Mouse (Mus musculus): ENCODE results near the gene 1700067K01Rik. TPM values are rescaled to one million over a fixed set of nuclear protein-coding genes. Genes with fewer than 3 reads are reported as not detected.

1700067K01Rik gene
- under 1 TPM; 0.33 to 0.80 TPM for total RNA-seq (2021)
- long read RNA-seq, experiment 1, partial matches to known transcripts, result 0 of 5 reads
- long read RNA-seq, experiment 1, other reads (novel, unspliced or antisense), result 5 of 5 reads
- long read RNA-seq, experiment 2, partial matches to known transcripts, result 0 of 3 reads
- long read RNA-seq, experiment 2, other reads (novel, unspliced or antisense), result 3 of 3 reads

DNA sequence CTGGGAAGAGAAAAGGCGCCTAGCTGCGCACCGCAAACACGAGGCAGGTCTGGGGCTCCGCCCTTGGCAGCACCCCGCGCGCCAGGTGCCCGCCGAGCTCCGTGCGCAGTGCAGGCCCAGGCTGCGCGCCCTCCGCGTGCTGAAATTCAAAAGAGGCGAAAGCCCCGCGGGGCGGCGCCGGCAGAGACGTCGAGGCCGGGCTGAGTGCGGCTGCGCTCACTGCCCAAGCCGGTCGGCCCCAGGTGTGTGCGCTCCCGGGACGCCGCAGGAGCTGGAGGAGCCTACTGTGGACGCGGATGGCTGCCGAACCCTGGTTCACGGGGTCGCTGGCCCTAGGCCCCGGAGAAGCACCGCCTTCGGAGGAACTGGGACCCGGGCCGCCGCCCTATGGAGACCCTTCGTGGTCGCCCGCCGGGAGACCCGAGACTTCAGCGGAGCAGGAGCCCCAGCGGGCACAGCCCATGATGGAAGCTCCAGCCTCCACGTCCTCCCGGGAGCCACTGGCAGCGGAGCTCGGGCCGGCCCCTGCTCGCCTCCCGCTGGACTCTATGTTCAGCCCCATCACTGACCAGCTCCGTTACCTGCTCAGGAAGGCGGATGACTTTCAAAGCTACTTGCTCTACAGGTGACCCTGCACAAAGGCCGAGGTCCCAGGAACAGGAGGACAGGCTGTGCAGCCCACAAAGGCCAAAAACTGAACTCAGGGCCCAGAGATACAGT lies at the start of gene 1700067K01Rik:
TSS of gene 1700067K01Rik (plus strand) at position 222 of the 720 bp plus-strand sequence.
- intact Hi-C loops (cut with DNase I), result no loop called here
- DNase-seq, result no peak

DNA sequence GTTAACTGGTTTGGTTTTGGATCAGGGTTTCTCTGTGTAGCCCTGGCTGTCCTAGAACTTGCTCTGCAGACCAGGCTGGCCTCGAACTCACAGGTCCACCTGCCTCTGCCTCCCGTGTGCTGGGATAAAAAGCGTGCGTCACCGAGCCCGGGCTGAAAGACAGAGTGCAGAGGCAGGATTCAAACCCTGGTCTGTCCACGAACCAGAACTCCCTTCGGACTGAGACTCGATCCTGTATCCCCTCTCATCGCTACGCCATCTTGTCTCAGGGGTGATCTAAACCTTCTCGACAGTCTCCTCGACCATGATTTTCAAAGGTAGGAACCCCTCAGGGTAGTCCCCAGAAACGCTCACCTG lies 46.6 kb upstream of the 1700067K01Rik start:
- no peak for DNase-seq
- intact Hi-C loops (cut with DNase I), result loop anchor here (2.0 to 5.0 kb wide), 4 partner anchors 57 to 292 kb away; no protein-coding TSS in a partner anchor

DNA sequence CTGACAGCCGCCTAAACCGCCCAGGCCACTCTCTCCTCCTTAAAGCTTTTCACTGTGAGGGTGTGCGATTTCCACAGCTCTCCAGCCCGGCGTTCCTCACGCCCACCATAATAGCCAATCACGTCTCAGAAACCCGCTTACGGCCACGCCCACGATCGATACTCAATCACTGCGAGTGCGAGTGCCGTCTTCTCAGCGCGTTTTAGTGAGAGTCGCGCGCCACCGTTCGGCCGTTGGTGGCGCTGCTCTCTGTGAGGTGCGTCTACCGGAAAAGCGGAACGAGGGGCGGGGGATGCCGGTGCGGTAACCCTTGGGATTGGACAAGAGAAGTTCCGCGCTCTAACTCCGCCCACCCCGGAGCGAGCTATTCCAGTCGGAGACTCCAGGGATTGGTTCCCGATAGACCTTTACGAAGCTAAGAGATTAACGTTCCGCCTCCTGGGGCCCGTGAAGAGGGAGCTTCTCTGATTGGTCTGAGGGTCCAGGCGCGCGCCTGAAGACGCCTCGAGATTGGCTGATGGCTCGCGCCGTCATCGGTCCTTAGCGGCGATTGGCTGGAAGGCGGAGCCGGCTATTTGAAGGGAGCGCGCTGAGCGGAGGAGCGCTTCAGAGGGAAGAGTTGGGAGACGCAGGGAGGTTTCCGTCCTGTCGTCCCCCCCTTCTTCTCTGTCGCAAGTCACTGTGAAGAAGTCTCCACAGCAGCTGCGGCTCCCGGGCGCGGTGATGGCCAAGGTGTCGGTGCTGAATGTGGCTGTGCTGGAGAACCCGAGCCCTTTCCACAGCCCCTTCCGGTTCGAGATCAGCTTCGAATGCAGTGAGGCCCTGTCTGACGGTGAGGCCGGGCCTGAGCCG lies 46.0 kb upstream of the 1700067K01Rik start, which contains the start of the genes Gm10644 and Asf1b:
TSS of gene Gm10644 (minus strand) at position 100 of the 852 bp plus-strand sequence.
TSS of gene Asf1b (plus strand) at position 402 of the 852 bp plus-strand sequence.
- intact Hi-C loops (cut with DNase I), result loop anchor here (2.0 to 5.0 kb wide), 3 partner anchors 58 to 293 kb away; no protein-coding TSS in a partner anchor
- DNase-seq, result peak; percentile 94 to 96

DNA sequence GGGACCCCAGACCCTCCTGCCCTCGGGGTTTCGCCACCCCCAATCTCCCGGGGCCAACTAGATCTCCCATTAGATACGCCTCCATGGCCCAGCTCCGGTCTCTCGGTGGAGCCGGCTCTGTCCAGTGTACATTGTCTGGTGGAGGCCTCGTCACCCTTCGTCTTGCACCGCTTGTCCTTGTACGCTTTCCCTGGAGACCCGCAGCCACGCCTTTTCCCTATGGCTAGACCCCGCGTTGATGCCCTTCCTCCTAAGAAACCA lies 45.4 kb upstream of the 1700067K01Rik start:
- intact Hi-C loops (cut with DNase I), result loop anchor here (2.0 to 5.0 kb wide), 3 partner anchors 59 to 293 kb away; no protein-coding TSS in a partner anchor

DNA sequence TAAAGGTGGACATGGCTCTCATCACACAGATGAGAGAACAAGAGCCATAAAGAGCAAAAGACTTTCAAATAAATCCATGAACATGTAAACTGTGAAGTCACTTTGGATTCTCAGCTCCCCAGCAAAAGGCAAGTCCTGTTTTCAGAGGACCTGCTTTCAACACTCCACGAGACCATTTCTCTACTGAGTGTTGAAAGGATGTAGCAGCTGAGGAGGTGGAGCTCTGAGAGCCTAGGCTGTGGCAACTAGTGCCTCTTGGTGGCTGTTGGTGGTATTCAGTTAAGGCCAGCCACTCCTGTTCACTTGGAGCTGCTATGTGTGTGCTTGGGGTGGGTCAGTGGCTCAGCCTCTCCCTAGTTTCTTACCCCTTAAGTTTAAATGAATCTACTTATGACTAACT lies 44.5 kb upstream of the 1700067K01Rik start:
- intact Hi-C loops (cut with DNase I), result loop anchor here (5.0 kb wide), 1 partner anchor 59 kb away; no protein-coding TSS in a partner anchor
- DNase-seq, result no peak

More for the DNA sequence above, 45.4 kb upstream of the 1700067K01Rik start:
- no peak for DNase-seq

DNA sequence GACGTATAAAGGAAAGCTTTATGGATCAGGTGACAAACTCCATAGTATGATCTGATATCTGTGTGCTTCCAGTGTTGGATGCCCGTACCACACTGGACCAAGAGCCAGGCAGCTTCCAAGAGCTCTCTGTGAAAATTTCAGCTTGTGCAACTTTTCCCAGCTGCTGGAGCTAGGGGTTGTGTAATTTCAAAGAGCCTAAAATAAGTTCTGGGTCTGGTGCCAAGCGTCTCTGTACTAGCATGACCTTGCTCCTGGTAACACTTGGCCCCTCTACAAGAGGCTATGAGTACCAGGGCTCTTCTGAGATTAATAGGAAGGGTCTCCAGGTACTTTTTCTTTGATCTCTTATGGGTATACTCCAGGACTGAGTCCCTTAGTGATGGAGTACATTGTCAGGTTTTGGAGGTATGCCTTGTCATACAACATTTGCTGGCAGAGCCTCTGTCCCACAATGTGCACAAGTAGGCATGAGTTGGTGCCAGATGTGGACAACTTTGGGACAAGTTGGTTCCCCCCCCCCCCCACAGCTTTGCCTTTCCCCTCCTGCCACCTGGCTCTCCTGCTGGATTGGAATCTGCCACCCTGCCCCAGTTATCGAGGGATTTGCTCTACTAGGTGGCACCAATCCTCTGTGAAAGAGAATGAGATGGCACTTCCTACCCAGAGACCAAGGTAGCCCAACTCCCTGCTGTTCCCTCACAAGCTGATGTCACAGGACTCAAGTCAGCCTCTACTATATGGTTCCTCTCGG lies 37.1 kb upstream of the 1700067K01Rik start:
- peak; percentile 45 to 69 for DNase-seq

DNA sequence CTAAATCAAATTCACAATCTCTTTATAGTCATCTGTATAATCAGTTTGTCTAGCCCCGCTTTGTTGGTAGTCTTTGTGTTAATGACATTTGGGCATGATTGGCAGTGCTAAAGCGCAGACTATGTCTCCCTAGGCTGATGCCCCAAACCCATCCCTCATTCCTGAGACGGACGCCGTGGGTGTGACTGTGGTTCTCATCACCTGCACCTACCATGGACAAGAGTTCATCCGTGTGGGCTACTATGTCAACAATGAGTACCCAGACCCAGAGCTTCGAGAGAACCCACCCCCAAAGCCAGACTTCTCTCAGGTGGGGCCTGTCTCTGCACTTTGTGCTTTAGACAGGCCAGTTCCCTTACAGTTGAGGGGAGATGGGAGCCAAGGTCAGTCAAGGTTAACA lies 33.6 kb upstream of the 1700067K01Rik start:
- intact Hi-C loops (cut with DNase I), result no loop called here
- no peak for DNase-seq

More for the DNA sequence above, 37.1 kb upstream of the 1700067K01Rik start:
- intact Hi-C loops (cut with DNase I), result no loop called here

DNA sequence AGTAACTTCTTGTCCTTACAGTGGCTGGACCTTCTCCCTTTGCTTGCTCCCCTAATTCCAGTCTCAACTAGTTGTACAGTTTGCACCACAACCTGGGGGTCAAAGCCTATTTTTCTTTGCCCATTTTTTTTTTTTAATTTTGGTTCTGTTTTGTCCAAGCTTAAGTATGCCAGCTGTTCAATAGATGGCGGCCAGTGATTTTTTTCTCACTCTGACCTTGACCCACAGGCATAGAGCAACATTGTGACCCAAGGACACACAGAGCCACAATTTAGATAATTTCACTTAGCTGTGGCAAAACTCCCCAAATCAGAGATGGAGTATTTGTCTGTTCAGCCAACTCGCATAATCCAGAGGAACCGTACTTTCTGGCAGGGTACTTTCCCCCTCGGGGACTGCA lies 30.2 kb upstream of the 1700067K01Rik start:
- DNase-seq, result no peak
- intact Hi-C loops (cut with DNase I), result no loop called here

DNA sequence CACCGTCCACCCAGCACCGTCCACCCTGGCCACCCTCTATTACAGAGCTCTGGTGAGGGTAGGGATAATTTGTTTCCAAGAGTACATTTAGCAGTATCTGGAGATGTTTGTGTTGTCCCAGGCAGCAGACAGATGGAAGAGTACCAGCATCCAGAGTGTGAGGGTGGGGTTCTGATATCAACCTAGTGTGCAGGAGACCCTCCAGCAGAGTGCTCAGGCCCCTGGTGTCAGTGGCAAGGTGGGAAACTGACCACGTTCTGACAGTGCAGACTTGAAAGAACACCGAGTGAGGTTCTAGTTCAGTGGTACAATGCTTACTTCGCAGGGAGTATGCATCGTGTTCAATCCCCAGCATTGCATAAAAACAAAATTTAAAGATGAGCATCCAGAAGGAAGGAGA lies 29.6 kb upstream of the 1700067K01Rik start:
- DNase-seq, result no peak
- intact Hi-C loops (cut with DNase I), result no loop called here

DNA sequence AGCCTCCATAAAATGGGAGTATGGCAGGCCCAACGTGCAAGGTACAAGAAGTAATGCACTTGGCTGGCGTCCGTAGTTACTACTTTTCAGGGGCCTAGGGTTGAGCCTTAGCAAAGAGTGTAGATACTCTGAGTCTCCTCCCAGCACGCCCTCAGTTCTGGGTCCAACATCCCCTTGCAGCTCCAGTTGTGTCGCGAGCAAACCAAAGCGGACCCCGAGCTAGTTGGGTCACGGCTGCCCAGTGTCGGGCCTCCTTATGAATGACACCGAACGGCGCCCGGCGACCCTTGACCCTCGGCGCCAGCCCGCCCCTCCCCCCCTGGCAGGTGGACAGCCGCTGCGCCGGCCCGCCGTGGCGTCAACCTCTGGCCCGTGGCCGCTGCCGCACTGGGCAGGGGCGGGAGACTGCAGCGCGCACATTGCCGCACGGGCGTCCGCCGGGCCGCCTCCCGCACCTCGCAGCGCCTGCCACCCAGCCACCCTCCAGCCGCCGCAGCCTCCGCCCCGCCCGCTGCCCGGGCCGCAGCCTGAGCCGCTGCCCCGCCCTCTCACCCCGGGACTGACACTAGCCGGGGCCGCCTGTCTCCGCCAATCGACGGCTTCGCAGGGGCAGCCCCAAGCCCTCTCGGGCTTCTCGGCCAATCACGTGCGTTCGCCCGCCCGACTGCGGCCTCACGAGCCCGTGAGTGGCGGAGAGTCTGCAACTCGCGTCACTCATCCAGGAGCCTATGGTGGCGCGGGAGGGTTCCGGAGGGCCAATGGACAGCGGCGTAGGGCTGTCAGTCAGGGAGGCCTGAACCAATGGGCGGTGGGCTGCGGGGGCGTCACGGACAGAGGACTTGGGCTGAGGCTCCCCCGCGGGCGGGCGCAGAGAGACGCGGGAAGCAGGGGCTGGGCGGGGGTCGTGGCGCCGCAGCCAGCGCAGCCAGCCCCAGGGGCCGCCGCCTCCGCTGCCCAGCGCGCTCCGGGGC lies 28.9 kb upstream of the 1700067K01Rik start, which contains the start of gene Prkaca:
TSS of gene Prkaca (plus strand) at position 844 of the 971 bp plus-strand sequence.
- peak; percentile 97 to 98 for DNase-seq
- intact Hi-C loops (cut with DNase I), result no loop called here

DNA sequence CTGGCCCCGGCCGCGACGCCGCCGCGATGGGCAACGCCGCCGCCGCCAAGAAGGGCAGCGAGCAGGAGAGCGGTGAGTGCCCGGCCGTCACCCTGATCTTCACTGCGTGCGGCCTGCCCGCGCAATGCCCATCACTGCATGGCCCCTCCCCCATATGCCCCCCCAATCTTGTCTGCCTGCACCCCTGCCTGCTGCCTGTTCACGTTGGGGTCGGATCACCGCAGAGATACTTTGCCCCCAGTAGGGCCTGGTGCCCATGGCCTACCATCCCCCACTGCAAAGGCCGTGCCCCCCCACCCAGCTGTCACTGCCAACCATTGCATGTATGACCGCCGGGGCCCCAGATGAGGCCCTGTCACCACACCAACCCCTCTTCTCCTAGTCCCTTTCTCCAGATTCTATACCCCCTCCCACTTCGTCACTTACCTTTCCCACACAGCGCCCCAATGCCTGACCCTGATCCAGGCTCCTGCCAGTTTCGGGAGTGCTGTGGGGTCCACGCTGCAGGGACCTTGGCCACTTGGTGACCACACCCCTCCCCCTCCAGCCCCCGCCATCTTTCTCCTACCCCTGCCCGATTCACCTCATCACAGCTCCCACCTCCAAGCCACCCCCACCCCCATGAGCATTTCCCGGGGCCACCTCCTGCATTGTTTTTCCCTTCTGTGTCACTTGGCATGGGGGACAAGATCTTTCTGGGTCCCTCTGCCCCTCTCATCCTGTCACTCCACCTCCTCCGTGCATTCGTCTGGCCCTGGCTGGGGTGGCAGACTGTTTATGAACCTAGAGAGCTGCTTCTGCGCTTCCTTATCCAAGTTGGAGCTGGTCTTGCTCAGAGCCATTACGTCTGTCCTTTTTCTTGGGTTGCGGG lies 27.9 kb upstream of the 1700067K01Rik start:
- intact Hi-C loops (cut with DNase I), result loop anchor here (2.0 kb wide), 1 partner anchor 23 kb away; the partner anchor contains the start of gene Samd1
- DNase-seq, result no peak

DNA sequence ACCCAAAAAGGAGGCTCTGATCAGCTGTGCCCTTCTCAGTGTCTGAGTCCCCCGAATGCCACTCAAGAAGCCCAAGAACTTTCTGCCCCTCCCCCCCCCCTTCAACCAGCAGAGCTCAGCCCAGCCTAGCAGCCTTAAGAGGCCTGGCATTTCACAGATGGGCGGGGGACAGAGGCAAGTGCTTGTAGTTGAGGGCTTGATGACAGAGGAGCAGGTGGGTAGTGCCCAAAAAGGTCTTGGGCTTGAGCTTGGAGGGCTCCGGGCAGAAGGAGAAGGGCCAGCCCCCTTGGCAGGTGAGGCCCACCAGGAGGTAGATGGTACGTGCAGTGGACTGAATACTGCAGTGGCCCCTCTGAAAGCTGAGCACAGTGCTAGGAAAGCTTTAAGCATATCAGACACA lies 26.8 kb upstream of the 1700067K01Rik start:
- intact Hi-C loops (cut with DNase I), result loop anchor here (2.0 kb wide), 1 partner anchor 22 kb away; the partner anchor contains the start of gene Samd1
- DNase-seq, result no peak

DNA sequence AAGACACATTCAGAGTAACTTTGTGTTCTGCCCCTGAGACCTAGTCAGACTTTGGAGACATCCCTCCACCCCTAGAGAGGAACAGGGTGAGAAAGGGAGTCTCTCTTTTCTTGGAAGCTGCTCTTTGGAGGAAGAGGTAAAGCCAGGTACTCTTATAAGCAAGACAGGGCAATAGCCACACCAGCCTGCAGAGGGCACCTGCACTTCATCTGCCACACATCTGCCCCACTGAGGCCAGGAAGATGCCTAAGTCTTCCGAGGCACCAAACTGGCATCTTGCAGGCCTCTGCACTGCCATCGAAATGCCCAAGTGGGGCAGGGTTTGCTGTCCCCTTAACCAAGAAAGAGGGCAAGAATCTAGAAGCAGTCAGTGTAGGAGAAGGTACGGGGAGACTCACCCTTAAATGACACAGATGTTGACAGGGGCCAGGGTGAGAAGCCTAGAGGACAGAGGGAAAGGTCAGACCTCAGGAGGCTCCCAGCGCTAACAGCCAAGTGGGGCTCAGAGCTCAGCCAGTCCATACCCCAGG lies 25.1 kb upstream of the 1700067K01Rik start:
- DNase-seq, result peak in 1 of 2 experiments; percentile 19
- intact Hi-C loops (cut with DNase I), result no loop called here

DNA sequence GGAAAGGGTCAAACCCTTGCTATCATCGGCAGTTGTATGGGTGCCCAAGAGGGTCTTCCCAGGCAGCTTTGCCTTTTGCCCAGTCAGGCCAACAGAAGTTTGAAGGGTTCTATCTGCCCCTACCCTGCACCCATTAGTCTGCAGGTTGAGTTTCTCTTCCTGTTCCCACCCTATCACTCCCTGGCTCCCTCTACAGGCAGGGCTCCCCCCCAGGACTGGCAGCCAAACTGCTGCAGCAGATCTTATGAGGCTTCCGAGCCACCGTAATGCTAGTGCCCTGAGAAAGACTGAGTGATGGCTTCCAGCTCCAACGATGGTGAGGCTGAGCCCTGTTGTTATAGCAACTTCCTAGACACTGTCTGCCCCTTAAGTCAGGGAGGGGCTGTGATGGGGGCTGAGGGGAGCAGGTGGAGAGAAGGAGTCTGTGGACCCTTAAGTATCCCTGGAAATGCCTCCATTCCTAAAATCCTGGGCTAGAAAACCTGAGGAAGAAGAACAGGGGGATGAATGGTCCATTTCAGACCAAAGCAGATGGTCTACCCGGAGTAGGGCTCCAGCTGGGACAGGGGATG lies 24.4 kb upstream of the 1700067K01Rik start:
- intact Hi-C loops (cut with DNase I), result no loop called here
- peak in 1 of 2 experiments; percentile 15 for DNase-seq

DNA sequence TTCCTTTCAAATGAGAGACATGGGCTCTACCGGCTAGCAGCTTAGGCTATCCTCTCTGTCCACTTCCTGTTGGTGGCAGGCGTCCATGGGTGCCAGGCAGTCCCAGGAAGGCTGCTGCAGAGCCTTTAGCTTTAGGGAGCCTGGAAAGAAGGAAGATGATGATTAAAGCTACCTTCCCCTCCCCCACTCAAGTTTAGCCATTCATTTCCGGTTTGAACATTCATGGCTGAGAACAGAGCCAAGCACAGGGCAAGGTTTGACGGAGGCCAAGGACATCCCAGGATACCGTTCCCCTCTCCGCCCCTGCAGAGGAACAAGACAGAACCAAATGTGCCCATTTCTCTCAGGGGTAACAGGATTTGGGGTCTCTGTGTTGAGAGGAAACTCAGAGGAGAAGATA lies 23.7 kb upstream of the 1700067K01Rik start:
- intact Hi-C loops (cut with DNase I), result no loop called here

DNA sequence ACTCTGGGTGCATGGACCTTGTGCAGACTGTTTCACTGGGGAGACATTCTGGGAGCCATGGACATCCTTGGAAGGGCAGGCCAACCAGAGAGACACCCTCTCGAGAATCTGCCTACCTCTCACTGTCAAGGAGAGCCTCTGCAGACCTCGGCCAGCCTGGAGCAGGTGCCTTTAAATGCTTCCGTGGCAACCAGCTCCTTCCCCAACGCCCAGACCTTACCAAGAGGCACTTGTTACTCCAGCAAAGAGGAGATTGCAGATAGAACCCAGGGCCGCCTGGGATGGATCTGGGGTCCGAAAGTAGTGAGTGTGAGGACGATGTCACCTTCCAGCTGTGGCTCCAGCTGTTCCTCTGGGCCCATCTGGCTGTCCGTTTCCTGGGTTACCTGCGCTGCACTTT lies 23.1 kb upstream of the 1700067K01Rik start:
- DNase-seq, result no peak
- intact Hi-C loops (cut with DNase I), result no loop called here

More for the DNA sequence above, 23.7 kb upstream of the 1700067K01Rik start:
- peak in 1 of 2 experiments; percentile 23 for DNase-seq

DNA sequence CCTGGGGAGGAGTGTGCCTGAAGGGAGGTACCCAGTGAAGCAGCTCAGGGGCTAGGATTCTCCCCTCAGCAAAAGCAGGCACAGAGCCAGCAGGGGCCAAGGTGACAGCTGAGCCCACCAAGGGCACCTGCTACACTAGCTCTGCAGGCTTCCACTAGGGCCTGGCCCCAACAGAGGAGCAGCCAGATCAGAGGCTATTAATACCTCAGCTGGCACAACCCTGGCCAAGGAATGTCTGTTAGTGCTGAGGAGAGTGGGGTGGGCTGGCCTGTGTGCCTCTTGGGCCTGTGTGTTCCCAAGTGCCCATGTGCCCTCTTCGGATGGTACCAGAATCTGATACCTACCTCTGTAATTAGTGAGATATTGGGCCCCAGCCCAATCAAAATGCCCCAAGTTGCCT lies 21.1 kb upstream of the 1700067K01Rik start:
- DNase-seq, result peak; percentile 56 to 70

More for the DNA sequence above, 21.1 kb upstream of the 1700067K01Rik start:
- intact Hi-C loops (cut with DNase I), result no loop called here
